Mouse (Mus musculus) ovary, adult 18-20 months (tissue): ENCODE results near the gene Gdf15.

Source experiments
- DNase-seq: peaks from one replicate; pipeline ENCODE4 v3.0.0; 2022; ENCODE audit warnings: low spot score, mixed read lengths

The Gdf15 gene

DNA sequence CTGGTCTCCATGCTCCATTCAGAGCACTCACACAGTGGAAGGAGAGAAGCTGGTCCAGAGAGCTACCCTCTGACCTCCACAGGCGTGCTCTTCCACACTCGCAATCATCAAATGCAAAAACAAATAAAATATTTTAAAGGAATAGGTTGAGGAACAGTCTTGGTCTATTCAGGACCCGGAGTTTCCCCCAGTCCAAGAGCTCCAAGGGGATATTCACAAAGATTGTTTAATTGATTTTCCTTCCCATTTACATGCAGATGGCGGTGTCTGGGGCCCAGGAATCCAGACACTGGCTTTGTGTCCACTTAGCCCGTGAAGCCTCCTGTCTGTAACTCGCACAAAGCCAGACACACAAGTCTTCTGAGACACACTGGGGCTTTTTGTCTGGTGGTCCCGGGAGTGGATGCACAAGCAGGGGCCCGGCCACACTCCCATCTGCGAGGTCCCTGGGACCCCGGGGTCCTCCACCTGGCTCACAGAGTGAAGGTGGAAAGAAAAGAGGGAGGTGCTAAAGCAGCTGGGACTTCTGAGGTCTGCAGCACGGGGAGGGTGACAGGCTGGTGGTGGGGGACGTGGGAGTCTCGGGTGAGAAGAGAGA is 24.0 kb upstream of the Gdf15 start:
- DNase-seq = no peak

DNA sequence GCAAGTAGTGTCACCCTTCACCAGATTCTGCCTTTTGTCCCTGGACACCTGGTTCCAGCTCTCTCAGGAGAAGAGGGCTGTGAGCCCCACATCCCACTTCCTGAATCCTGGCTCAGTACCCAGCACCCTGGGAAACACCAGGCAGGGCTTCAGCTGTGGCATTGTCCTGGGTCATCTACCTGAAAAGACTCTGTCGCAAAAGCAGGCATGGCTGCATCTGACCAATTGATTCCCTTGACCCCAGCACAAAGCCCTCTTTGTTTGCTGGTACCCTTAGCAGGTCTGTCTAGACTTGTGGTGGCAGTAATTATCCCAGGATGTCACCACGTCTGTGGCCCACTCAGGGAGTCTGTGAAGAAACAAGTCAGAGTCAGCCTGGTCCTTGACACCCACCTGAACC is 23.2 kb upstream of the Gdf15 start:
- no peak for DNase-seq

DNA sequence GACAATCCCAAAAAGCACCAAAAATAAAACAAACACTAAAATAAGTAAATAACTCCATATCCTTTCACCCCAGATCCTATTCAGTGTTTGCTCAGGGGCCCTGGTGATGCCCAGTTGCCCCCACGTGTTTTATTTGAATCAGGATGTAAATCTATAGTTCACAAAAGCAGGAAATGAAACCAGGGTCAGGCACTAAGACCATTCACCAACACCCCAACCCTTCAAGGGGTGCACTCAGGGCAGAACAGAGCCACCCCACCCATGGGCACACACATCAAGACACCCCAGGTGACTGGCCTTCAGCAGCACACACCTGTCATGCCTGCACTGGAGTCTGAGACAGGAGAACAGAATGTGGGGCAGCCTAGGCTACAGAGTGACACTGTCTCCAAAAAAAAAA is 21.9 kb upstream of the Gdf15 start:
- DNase-seq = no peak

DNA sequence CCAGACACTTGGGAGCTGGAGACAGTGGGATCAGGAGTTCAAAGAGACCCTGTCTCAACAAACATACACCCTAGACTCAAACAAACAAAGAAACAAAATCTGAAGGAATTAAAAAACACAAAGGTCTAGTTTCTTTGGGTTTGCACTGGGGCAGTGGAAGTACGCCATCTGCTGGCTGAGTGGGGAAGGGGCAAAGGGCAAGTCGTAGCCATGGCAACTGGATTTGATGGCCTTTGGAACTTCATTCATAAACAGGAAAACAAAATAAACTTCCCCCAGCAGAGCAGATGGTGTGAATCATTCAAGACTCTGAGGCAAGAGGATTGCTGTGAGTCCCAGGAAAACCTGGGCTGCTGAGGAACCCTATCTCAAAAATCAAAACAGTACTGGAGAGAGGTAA is 21.0 kb upstream of the Gdf15 start:
- DNase-seq = no peak

DNA sequence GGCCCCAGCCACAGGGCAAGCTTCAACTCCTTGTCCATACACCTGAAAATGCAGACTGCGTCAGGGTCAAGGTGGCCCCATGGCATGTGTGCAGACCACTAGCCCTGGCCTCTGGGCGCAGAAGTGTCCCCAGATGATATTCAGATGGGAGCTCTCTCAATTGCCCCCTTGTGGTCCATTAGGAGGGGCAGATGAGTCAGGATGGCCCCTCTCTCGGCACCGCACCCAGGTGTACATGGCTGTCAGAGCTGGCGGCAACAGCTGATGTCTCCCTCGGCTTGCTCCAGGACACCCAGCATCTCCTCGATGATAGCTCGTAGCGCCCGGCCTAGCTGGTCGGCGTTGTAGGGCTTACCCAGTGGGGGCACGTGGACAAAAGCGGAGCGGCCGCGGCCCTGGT is 18.1 kb upstream of the Gdf15 start:
- DNase-seq = no peak

DNA sequence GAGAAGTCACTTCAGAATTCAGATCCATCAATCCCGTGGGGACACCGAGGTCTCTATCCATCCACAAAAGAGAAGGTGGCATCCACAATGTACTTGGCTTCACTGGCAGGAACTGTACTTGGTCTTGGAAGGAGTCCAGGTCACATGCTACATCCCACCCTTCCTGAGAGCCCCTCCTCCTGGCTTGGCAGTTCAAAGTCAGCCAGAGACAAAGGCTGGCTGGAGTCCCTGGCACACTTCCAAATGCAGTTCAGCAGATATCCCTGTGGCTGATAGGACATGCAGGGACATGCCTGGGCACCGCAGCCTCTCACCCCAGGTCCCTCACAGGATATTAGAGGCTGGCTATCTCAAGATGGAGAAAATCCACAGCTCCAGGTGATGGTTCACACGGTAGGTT is 17.1 kb upstream of the Gdf15 start:
- peak; percentile 85 for DNase-seq

DNA sequence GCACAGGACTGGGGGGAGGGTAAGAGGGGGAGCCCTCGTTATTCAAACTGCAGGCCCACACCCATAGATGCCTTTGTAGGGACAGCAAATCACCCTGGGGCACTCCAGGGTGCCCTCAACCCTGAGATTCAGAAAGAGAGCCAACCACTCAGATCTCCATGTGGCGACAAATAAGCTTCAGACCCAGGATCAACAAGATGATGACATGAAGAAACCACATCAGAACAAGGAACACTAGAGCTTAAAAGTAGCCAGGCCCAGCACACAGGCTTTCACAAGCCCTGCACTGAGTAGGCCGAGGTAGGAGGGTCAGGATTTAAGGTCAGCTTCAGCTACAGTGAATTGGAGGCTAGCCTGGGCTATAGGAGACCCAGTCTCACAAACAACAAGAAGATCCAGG is 16.7 kb upstream of the Gdf15 start:
- no peak for DNase-seq

DNA sequence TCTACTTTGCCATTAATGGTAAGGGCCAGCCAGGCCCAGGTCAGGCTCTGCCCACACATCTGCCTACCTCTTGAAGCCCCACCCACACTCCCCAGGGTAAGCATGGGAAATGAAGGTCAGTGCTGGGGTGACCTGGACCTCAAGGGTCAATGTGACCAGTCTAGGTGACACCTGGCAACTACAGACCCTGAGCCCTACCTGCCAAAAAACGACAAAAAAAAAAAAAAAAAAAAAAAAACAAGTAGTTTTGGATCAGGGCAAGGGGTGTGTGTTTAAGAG is 15.8 kb upstream of the Gdf15 start:
- no peak for DNase-seq

DNA sequence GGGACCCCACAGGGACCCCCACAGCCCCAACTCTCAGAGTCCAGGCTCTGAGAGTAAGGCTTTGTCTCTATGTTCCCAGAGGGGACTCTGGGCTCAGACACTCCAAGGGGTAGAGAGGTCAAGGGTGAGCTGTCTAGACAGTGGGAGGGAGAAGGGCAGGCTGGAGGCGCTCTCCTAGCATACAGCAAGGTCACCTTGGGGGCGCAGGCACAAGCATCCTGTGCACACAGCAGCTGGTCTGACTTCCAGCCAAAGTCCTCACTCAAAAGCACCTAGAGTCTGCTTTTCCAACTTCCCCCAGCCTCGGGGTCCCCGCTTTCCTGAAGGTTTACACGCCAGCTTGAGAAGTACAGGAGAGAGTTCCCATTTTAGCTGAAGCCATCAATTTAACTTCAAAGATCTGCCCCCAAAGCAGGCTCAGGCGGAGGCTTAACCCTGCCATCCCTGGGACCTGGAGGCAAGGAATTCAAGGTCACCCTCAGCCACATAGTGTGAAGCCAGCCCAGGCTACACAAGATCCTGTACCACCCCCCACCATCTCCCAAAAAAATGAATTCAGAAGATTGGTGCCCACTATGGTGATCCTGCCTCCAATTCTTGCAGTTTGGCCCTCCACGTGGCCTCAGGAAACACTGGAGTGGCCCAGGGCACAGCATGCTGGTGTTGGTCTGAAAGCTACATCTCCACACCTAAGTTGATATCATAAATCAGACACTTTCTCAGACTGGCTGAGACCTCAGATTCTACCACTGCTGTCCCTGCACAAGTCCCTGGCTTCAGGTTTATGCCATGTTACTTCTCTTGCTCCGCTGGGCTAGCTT is 15.3 kb upstream of the Gdf15 start:
- DNase-seq = peak; percentile 60

DNA sequence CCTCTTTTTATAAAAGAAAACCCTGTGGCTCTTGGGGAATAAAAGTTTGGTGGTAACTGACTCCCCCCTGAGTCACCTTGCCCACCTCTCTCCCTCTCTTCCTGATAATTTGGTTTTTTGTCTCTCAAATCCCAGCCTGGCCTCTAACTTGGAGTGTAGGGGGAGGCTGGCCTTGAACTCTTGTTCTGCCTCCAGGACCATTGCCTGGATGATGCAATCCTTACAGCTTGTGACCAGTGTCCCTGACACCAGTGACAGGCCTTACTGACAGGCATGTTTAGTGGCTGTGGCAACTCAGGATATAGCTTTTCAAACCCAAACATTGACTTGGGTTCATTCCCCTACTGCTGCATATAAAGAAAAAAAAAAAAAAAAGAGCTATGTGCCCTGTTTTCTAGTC is 14.5 kb upstream of the Gdf15 start:
- DNase-seq = no peak

DNA sequence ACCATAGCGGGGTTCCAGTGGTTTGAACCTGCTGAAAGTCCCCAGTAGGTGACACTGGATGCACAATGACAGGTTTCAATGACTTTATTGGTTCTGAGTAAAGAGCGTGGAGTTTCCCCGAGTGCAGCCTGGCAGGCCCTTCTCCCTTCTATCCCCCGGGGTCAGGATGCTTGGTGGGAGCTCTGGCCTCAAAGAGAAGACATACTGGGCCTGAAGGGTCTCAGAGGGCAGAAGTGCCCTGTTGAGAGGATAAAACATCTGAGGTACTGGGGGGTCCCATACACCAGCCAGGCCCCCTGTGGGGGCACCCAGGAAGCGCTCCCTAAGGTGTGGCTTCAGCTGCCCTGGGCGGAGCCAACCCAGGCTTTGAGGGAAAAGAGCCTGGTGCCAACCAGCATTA is 14.1 kb upstream of the Gdf15 start:
- no peak for DNase-seq

DNA sequence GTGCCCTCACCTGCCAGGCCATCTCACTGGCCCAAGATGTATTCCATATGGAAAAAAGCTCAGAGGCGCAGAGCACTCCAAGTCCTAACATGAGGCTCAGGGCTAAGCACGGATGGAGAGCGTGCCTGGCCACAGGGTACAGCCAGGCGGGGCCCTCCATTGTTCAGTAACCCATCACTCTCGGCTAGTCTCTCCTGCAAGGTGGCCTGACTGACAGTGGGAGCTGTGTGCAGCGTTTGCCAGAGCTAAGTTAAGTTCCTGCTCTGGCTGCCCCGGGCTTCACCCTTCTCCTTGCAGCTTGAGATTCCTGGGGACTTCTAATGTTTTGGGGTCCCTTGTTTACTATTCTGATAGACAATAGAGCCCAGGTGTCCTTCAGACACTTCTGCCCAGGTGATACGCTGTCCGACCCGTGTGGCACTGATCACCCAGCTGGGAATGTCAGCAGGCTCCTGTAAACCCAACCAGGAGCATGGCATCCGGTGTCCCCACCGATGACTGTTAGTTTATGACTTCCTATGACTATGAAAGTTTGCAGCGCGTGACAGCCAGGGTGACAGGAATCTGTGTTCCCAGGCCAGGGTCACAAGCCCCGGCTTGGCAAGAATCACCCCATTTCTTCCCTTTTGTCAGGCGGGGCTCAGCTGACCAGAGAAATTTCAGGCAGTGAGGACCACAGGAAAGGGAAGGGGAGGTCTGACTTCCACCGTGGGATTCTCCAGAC is 13.4 kb upstream of the Gdf15 start:
- no peak for DNase-seq

DNA sequence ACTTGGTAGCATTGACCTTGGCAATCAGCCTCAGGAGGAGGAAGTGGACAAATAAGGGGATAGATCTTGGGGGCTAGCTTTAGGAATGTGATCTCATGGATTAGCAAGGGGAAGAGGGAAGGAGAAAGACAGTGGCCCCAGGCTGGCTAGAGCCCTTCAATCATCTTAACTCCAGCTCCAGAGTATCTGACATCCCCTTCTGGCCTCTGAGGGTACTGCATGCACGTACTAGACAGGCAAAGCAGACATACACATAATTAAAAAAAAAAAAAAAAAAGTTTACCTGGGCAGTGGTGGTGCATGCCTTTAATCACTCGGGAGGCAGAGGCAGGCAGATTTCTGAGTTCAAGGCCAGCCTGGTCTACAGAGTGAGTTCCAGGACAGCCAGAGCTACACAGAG is 11.8 kb upstream of the Gdf15 start:
- no peak for DNase-seq

DNA sequence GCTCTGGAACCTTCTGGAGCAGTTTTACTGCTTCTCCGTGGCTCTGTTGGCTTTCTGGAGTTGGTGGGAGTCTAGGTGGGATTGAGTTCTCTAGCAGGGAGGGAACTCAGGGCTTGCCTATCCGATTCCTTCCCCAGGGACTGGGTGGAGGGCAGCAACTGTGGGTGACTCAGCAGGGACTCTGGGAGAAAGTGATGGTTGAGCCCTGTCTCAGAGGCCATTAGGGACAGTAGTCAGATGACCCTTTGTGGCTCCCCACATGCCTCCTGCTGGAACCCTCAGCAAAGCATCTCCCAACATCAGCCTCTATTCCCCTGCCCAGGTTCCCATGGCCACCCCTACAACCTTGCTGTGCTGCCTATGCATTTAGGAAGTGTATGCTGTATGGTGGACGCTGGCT is 10.8 kb upstream of the Gdf15 start:
- DNase-seq = no peak

DNA sequence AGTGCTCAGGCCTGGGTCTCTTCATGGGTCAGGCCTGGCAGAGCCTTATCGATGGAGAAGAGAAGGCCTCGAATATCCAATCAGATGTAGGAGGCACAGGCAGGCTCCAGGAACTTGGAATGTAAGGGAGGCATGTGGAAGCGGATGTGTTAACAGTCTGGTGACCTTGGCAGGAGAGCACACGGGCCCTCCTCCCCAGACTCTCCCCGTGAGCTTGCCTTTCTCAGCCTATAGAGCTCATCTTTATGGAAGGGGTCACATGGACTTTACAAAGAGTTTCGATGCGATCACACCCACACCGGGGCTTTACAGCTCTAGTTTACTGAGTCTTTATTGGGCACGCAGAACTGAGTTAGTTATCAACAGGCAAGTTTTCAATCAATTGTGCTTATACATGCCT is 6.5 kb upstream of the Gdf15 start:
- no peak for DNase-seq

DNA sequence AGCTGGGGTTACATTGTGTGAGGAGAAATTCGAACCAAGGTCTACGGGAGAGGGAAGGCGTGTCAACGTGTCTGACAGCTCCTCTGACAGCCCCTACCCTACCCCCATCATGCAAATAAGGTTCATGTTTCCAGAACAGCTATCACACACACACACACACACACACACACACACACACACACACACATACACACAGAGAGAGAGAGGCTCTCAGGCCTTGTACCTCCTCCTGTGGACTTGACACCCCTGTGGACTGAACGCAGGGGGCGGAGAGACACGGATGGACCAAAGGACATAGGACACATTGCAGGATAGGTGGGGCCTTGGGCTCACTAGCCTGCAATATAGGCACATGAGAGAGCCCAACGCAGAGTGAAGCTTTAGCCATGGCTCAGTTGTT is 4.6 kb upstream of the Gdf15 start:
- no peak for DNase-seq

DNA sequence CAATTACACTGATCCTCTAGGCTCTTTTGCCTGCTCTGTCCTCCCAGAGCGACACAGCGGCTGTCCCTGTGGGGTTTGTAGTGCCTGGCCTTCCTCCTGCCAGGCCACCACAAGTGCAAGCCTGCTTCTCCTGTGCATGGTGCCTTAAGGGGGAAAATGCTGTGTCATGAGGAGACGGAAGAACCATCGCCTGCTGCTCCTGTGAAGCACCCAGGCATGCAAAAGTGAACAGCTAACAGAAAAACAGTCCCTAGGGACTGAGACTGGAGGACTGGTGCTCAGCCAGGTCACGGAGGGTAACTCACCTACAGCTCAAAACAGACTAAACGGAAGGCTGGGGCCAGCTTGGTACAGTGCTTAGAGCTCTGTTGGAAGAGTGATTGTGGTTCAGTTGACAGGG is 3.3 kb upstream of the Gdf15 start:
- DNase-seq = no peak

DNA sequence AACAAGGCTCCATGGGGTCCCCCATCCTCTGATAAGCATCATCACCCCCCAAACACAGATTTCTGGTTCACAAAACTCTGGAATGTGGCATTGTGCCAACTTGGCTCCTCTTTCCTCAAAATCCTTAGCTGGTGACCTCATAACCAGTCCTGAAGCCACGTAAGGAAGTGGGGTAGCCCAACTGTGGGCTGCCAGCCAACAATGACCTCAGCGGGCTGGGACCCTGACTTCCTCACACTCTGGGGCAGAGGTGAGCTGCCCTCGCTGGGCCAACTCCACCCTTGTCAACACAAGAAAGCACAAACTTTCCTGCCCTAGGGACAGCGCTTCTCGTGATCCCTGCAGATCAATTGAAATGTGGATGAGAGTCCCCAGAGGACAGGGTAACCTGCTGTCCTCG is 1.8 kb upstream of the Gdf15 start:
- DNase-seq = no peak

DNA sequence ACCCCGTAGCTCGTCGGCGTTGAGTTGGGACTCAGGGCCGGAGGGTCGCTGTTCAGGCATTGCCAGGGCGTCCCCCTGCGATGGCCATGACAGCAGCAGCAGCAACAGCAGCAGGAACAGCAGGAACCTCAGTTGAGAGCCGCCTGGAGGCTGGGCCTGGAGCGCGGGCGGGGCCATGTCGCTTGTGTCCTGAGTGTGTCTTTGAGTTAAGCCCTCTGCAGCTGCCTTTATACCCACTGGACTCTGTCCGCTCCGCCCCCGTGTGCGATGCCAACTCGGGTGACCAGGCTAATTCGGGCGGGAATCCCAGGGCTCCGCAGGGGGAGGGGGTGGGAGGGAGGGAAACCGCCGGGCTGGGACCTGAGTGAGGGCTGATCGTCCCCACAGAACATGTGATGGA is 820 bp downstream of the Gdf15 start:
- DNase-seq = no peak

DNA sequence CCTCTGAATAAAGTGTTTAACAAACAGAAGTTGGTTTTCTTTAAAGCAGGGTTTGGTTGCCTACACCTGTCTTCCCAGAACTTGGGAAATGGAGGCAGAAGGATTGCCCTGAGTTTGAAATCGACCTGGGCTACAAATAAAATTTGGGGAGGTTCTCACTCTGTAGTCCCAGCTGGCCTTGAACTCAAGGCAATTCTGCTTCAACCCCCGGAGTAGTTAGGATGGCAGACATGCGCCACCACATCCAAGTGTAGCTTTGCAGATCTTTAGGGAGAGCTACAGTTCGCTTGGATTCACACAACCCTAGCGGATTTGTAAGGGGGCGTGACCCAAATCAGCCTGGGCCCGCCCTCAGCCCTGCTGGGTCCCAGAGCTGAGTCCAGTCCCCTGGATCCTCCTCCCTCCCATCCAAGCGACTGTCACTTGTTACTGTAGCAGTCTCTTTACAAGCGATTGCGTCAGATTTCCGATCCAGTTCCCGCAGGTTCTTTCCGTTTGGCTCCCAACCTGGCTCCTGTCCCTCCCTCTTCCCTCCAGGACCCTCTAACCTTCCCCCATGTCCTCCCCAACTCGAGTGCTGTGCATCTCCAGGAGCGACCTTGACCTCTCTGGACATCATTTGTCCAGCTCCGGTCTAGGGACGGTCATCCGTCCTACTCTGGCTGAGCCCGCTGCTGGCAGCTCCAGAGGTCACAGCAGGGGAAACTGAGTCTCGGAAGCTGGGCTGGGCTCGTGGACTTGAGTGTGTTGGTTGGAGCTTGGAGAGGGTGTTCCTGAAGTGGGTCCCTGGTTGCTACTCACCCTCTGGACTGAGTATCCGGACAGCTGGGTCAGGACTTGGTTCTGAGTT is 1.5 kb downstream of the Gdf15 start:
- no peak for DNase-seq

DNA sequence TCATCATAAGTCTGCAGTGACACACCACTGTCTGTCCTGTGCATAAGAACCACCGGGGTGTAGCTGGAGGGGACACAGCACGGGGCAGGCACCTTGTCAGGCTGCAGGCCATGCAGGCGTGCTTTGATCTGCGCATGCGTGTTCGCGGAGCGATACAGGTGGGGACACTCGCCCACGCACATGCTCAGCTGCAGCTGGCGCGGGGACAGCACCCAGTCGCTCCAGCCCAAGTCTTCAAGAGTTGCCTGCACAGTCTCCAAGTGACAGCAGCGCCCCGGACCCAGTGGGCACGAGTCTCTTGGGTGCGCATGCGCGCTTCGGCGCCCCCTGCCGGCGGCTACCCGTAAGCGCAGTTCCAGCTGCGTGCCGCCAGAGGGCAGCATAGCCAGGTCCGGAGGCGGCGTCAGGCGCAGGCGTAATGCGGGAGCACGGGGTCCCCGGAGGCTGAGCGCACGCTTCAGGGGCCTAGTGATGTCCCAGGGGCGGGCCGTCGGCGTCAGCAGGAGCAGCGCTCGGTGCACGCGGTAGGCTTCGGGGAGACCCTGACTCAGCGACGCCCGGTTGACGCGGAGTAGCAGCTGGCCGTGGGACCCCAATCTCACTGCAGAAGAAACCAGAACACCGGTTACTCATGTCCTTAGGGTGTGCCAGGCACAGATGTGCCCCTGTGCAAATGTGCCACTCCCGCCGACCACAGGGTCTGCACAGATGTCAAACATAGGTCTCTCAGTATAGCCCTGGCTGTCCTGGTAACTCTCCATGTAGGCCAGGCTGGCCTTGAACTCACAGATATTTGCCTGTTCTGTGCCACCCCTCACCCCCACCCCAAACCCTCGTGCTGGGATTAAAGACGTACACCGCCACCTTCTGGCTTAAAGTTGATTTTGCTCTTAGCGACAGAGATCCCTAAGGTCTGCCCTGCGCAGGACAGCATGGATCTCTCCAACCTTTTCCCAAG is 2.4 kb downstream of the Gdf15 start:
- DNase-seq = peak; percentile 76
